Mouse (Mus musculus) G1E (cell line): ENCODE results near the gene Lnx1.

Source experiments
- CTCF ChIP-seq: IDR thresholded peaks from 2 replicates; pipeline ENCODE4 v1.5.1; 2012; ENCODE audit warnings: low read depth, low read length, inconsistent platforms, mixed read lengths
- TAL1 ChIP-seq: conservative IDR thresholded peaks from 2 replicates; pipeline ENCODE4 v1.6.1; 2012; ENCODE audit warnings: low read depth, low read length, inconsistent platforms, mixed read lengths

DNA sequence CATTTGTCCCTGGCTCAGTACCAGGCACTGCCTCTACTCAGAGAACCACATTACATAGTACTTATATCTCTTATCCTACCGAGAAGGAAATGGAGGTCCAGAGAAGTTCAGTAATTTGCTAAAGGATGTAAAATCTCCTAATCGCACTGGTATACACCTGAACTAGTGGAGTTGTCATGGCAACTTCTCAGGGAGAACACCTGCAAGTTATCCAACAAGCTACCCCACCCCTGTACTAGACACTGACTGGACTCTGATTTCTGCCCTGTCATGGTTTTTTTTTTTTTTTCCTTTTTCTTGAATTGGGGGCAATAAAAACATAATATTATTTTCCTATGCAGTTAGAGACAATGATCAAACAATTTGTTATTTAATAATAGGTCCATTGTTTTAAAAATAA, 1.8 kb downstream of the Lnx1 start:
- TF ChIP-seq TAL1, result no peak
- TF ChIP-seq CTCF, result no peak
